Mouse (Mus musculus) forebrain, embryonic 10.5 days (tissue): ENCODE measurements around the gene Zbtb41. TPM values are rescaled to one million over a fixed set of nuclear protein-coding genes. Genes with fewer than 3 reads are reported as not detected.
A peak's percentile ranks its signal among the peaks of the same experiment; 100 is the strongest.
"Not testable (repeated sequence)": the region's sequence is repeated elsewhere in the genome, so short reads cannot be mapped to it uniquely, and the experiment has no call there.

Experiments used
- DNase-seq: peaks from one replicate; pipeline ENCODE4 v3.0.0-alpha.2; 2017; ENCODE audit warnings: low spot score; ENCODE audit errors: extremely low spot score
- H3K27ac ChIP-seq: fragments of 300-500 bp; sonication (generic); 2 replicates; pipeline ENCODE4 v1.5.1; 2016; ENCODE audit warnings: mild to moderate bottlenecking
- H3K27me3 ChIP-seq: fragments of 300-500 bp; sonication (generic); 2 replicates; pipeline ENCODE4 v1.6.1; 2016; ENCODE audit warnings: mild to moderate bottlenecking; ENCODE audit not compliant: poor library complexity, severe bottlenecking
- H3K36me3 ChIP-seq: fragments of 300-500 bp; sonication (generic); replicated peaks from 2 replicates; pipeline ENCODE4 v1.6.1; 2016; ENCODE audit warnings: mild to moderate bottlenecking, moderate library complexity
- H3K4me1 ChIP-seq: fragments of 300-500 bp; sonication (generic); 2 replicates; pipeline ENCODE4 v1.6.1; 2016
- H3K4me3 ChIP-seq: fragments of 300-500 bp; sonication (generic); 2 replicates; pipeline ENCODE4 v1.5.1; 2016; ENCODE audit warnings: mild to moderate bottlenecking, moderate library complexity
- H3K9me3 ChIP-seq: fragments of 300-500 bp; sonication (generic); 2 replicates; pipeline ENCODE4 v1.6.1; 2016; ENCODE audit warnings: mild to moderate bottlenecking, moderate library complexity
- WGBS: fragments of 180-500 bp; shearing (Covaris S2); methylation state at CpG from one replicate; pipeline ENCODE4 v1.1.7; 2016; 5-methylcytosine and 5-hydroxymethylcytosine counted together
- polyA plus RNA-seq: library from polyadenylated mRNA; unstranded; fragments of >200 nt; fragmentation: Nextera tagmentation; extraction: Ambion mirVana; gene quantifications from 2 replicates; pipeline ENCODE4 v1.2.1, GENCODE M21; 2016

Zbtb41 gene
- 10.6 and 12.0 TPM in 2 replicates for polyA plus RNA-seq

DNA sequence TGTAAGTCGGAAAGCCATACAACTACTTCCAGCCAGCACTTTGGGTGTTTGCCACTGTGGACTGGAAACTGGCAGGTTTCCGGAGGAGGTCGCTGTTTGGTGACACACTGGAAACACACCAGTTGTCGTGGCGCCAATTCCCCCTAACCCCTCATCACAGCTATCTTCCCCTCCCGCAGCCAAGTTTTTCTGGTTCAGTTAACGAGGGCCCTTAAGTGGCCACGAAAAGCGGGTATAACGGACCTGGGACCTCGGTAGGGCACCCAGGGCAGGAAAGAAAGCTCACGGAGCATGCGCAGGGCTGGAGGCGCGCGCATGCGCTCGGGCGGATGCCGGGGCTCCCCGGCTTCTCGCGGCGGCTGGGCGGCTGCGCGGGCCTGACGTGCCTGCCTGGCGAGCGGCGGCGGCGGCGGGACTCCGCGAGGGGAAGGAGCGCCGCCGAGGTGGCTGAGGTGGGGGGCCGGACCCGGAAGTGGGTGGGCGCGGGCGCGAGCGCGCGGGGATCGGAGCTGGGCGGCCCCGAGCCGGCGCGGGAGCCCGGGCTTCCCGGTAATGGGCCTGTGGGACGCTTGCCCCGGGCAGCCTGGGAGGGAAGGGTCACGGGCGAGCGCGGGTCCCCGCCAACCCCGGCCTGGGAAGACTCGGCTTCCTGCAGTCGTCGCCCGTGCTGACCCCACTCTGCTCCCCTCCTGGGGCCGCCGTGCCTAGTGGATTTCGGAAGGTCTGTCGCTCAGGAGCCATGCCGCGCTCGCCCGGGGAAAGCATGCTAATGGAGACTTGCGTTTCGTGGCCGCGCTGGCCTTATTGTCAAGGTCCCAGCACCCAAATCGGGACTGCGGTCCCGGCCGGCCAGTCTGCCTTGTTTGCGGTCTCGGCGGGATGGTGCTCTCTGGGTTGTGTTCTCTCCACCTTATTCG is at the start of gene Zbtb41:
Zbtb41 (plus strand) TSS at position 414 of the 917 bp plus-strand sequence.
- Histone ChIP-seq H3K27ac (peak within 1 kb of the TSS; percentile 98), H3K9me3 (no peaks in the 10 kb centered on the region), H3K4me1 (peaks cover 46% of the 10 kb centered on the region), H3K36me3 (peaks cover 23% of the 10 kb centered on the region), H3K4me3 (peak within 1 kb of the TSS; percentile 92), H3K27me3 (no peaks in the 10 kb centered on the region)
- WGBS, result under 1% methylated on average over 86 of the region's 88 CpGs
- DNase-seq, result peak; percentile 87

DNA sequence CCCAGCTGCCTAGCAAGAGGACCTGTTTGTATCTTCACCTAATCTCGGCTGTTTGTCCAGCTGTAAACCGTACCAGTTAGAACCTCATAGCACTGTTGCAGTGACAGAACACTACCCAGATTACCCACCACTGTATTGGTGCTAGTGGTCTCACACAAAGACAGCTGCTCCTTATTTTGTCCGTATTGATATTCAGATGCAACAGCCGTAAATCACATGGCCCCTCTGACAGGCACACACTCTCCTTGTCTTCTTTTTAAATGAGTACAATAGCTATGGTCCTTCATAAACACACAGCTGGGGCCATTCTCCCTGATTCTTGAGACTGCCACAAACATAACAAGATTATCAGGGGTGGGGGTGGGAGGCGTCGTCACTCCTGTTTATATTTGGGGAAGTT is 46.2 kb upstream of the Zbtb41 start:
- no peaks in the 10 kb centered on the region for H3K36me3 ChIP-seq
- peak overlapping the region; percentile 78; the same call in 1 of the 2 replicates for H3K27ac ChIP-seq
- H3K4me1 ChIP-seq, result peaks cover 27% of the 10 kb centered on the region
- no peak for DNase-seq
- peak overlapping the region; percentile 42; the same call in 1 of the 2 replicates for H3K4me3 ChIP-seq
- whole genome bisulfite sequencing, result 40% methylated on average over 6 of the region's 6 CpGs
- H3K9me3 ChIP-seq, result no peaks in the 10 kb centered on the region
- no peaks in the 10 kb centered on the region for H3K27me3 ChIP-seq

DNA sequence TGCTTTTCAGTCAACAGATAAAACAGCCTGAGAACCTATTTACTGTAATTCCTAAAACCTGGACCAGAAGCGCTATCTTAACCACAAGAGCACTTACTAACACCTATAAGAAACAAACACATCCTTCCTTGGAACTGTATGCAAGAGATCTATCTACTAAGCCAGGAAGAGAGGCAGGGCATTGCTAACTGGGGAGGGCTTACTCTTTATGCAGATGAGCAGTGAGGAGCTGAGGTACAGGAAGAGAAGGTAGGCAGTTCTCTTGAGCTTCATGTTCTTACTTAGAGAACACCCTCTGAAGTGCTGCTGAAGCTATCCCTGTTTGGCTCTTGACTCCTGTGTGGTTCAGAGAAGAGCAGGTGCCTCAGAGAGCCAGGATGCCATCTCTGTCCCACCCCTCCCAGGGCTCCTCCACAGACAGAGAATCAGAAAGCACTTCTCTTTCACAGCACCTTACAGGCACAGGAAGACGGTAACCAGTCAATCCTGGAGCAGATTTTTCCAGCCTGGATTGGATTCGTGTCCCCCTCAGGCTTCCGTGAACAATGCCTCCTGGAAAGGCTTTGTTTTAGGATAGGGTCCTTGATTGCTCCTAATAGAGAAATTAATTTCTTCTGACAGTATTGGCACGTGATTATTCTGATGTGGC is 45.3 kb upstream of the Zbtb41 start, which contains the start of gene Crb1:
Crb1 (minus strand) TSS at position 463 of the 649 bp plus-strand sequence.
- H3K9me3 ChIP-seq, result no peaks in the 10 kb centered on the region
- H3K36me3 ChIP-seq, result no peaks in the 10 kb centered on the region
- peak within 1 kb of the TSS; percentile 78 for H3K27ac ChIP-seq
- 9% methylated on average over 5 of the region's 5 CpGs for WGBS
- peak; percentile 31 for DNase-seq
- H3K4me1 ChIP-seq, result peaks cover 27% of the 10 kb centered on the region
- no peaks in the 10 kb centered on the region for H3K27me3 ChIP-seq
- peak within 1 kb of the TSS; percentile 42 for H3K4me3 ChIP-seq

DNA sequence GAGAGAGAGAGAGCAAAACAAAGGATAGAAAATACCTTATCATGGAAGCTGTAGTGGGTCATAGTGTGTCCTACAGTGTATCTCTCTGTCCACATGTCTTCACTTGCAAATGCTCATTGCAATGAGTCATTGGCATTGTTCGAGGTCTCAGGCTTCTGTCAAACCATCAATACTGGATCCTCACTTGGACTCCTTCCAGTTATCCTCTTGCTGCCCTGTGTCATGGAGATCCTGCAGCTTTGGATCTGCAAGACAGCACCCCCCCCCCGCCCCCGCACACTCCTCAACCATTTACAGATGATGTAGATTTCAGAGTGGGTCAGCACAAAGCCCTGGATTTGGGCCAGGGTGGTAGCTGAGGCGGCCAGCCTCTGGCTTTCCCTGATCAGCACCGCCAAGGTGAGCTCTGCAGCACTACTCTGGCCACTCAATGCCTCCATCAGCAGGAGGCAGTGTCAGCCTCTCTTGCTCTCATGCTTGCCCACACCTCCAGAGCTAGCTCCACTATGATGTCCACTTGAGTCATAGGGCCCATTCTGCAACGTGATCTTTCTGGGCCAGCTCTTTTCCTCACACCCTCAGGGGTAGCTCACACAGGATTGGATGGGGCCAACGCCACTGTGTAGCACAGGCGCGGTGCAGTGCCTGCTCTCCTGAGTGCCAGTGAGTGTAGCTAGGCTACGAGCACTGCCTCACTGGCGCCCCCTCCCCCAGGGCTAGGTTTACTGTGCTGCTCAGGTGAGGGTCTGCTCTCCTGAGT is 43.0 kb upstream of the Zbtb41 start:
- DNase-seq, result no peak
- 0 out of 2 replicates have a peak overlapping the region, but pooled peaks have one; percentile 11 for H3K27ac ChIP-seq
- no peaks in the 10 kb centered on the region for H3K9me3 ChIP-seq
- H3K27me3 ChIP-seq, result no peaks in the 10 kb centered on the region
- no peaks in the 10 kb centered on the region for H3K36me3 ChIP-seq
- peaks cover 27% of the 10 kb centered on the region for H3K4me1 ChIP-seq
- no peak overlapping the region for H3K4me3 ChIP-seq
- WGBS, result 22% methylated on average over 11 of the region's 11 CpGs

DNA sequence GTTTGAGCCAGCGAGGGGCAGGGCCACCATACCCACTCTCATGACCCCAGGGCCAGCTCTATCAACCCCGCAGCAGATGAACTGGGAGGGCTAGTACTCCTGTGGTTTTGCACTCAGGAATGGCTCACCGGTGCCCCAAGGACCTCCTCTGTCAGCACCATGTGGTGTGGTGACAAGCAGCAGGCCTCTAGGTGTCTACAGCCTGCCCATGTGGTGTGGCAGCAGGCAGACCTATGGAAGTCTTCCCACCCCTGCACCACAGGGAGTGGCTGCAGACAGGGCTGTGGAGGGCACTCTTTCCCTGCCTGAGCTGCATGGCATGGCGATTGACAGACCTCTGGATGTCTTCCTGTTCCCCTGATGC is 42.5 kb upstream of the Zbtb41 start:
- H3K27me3 ChIP-seq, result no peaks in the 10 kb centered on the region
- DNase-seq, result no peak
- no peak overlapping the region for H3K4me3 ChIP-seq
- no peaks in the 10 kb centered on the region for H3K36me3 ChIP-seq
- H3K27ac ChIP-seq, result 0 out of 2 replicates have a peak overlapping the region, but pooled peaks have one; percentile 11
- WGBS, result 23% methylated on average over 4 of the region's 4 CpGs
- peaks cover 27% of the 10 kb centered on the region for H3K4me1 ChIP-seq
- H3K9me3 ChIP-seq, result no peaks in the 10 kb centered on the region

DNA sequence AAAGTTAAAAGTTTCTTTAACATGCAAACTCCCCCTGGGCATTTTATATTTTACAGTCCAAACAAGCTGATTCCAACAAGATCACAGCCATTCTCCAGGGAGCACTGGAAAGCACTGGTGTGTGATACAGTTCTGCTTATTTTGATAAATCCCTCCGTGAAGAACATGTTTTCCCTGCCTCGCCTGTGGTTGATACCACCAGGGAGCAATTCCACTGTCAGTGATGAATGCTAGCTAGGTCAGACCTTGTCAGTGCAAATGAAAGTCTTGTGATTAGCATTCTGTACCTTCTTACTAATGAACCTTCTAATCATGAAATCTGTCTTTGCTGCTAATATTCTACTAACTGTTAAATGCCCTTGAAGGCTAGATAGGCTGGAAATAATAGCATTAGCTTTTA is 30.3 kb upstream of the Zbtb41 start:
- Histone ChIP-seq H3K4me1 (no peaks in the 10 kb centered on the region), H3K27ac (no peak overlapping the region), H3K27me3 (no peaks in the 10 kb centered on the region), H3K4me3 (no peak overlapping the region), H3K9me3 (no peaks in the 10 kb centered on the region; the same call in 1 of the 2 replicates), H3K36me3 (no peaks in the 10 kb centered on the region)
- no peak for DNase-seq
- 66% methylated on average over 2 of the region's 2 CpGs for WGBS

DNA sequence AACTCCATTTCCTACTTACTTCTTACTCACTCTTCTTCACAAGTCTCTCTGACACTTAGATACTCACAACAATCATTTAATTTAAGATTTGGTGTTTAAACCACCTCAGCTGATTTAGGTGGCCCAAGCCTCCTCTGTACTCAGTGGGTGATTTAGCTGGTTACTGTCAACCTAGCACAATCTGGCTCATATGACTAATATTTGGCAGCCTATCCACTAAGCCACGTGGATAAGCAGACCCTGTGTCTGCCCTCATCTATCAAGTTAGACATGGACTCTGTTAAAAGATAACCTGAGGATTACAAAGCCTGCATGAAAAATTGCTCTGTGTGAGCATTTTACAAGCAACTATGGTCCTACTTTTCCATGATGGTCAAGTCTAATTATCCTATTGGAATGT is 25.5 kb upstream of the Zbtb41 start:
- Histone ChIP-seq H3K9me3 (no peaks in the 10 kb centered on the region), H3K4me1 (no peaks in the 10 kb centered on the region), H3K27me3 (no peaks in the 10 kb centered on the region), H3K36me3 (no peaks in the 10 kb centered on the region), H3K27ac (no peak overlapping the region), H3K4me3 (no peak overlapping the region)
- 71% methylated on average over 1 of the region's 1 CpGs for WGBS
- no peak for DNase-seq

DNA sequence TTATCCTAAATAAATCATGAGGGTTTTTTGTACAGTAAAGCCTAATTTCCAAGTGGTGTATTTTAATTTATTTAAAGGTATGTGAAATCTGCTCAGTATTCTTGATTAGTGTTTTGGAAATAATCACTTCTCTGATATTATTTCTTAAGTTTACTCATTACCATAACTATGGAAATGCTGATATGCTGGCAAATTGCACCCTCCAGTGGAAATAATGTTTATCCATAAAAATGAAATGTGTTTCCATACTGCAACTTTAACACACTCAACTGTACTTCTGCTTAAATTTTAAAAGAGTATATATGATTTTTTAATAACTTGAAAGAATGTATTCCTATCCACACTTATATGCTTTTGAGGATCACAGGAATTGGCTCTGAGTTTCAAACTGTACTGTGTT is 16.3 kb upstream of the Zbtb41 start:
- H3K27me3 ChIP-seq, result no peaks in the 10 kb centered on the region
- H3K9me3 ChIP-seq, result 0 out of 2 replicates have a peak, but pooled peaks cover 3% of the 10 kb centered on the region
- no peak overlapping the region for H3K27ac ChIP-seq
- H3K4me3 ChIP-seq, result no peak overlapping the region
- no peaks in the 10 kb centered on the region for H3K36me3 ChIP-seq
- no peaks in the 10 kb centered on the region for H3K4me1 ChIP-seq
- no peak for DNase-seq

DNA sequence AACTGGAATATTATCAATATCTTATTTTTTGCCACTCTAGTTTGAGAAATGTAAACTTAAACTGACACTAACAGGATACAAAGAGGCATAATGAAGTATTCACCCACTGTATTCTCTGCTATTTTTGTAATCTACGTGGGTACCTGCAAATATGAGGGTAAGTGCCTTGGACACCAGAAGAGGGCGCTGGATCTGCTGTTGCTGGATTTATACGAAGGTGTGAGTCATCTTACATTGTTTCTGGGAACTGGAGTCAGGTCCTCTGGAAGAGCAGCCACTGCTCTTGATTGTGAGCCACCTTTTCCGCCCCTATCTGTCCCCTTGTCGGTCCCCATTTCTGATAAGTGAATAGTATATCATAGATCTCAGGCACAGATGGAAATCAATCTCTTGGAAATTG is 14.4 kb upstream of the Zbtb41 start:
- Histone ChIP-seq H3K4me3 (no peak overlapping the region), H3K36me3 (no peaks in the 10 kb centered on the region), H3K4me1 (no peaks in the 10 kb centered on the region), H3K27ac (no peak overlapping the region), H3K27me3 (no peaks in the 10 kb centered on the region), H3K9me3 (0 out of 2 replicates have a peak, but pooled peaks cover 3% of the 10 kb centered on the region)
- no peak for DNase-seq
- WGBS, result 62% methylated on average over 5 of the region's 5 CpGs

DNA sequence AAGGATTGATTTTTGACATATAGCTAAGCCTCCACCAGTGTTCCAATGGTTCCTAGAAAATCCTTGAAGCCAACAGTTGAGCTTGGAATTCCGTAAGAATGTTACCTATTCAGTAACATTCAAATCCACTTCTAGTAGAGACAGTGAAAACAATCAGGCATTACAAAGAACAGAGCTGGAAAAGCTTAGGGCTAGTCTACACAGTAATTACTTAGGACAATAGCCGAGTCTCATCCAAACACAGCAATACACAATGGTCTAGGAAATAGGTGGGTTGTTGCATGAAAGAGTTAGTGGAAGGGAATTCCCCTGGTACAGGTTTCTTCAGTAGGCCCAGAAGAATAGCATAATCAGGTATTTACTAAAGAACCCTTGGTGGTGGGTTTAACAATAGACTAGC is 9.7 kb upstream of the Zbtb41 start:
- not testable (repeated sequence) for H3K9me3 ChIP-seq, DNase-seq, H3K4me3 ChIP-seq, H3K27me3 ChIP-seq, H3K36me3 ChIP-seq, H3K4me1 ChIP-seq, H3K27ac ChIP-seq
- 85% methylated on average over 2 of the region's 2 CpGs for WGBS

DNA sequence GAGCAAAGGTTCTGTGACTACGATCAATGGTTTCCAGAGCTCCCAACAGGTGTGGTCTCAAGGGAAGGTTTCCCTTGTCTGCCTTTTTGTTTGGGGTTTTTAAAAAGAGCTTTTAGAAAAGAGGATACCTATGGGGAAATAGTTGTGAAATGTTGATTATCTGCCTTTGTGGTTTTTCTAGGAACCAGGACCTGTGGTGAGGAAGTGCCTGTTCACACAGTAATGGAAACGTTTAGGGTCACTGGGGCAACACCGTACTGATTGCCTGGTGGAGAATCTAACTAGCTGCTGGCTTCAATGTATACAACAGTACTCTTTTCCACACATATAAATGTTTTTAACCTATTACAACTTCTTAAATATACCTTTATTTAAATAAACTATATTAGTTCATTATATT is 8.6 kb upstream of the Zbtb41 start:
- 90% methylated on average over 3 of the region's 3 CpGs for WGBS

DNA sequence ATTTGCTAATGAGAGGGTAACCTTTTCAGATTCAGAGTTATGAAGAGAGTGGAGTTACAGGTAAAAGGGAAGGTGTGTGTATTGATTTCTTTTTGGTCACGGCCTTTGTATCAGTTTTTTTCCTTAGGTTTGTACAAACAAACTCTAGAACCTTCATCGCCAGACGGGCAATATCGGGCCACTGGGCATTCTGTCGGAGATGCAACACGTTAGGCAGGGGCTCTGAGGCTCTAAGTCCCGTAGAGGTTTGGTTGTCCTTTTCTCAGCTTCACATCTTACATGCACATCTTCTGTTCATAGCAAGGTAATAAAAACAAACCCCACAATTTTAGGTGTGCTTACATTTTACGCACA is 590 bp upstream of the Zbtb41 start:
- peak overlapping the region; percentile 98 for H3K27ac ChIP-seq
- 6% methylated on average over 8 of the region's 8 CpGs for WGBS

More for the DNA sequence above, 8.6 kb upstream of the Zbtb41 start:
- Histone ChIP-seq H3K4me1 (no peaks in the 10 kb centered on the region), H3K9me3 (0 out of 2 replicates have a peak, but pooled peaks cover 3% of the 10 kb centered on the region), H3K4me3 (no peak overlapping the region), H3K27me3 (no peaks in the 10 kb centered on the region), H3K27ac (no peak overlapping the region), H3K36me3 (no peaks in the 10 kb centered on the region)
- DNase-seq, result no peak

More for the DNA sequence above, 590 bp upstream of the Zbtb41 start:
- peaks cover 44% of the 10 kb centered on the region for H3K4me1 ChIP-seq
- no peaks in the 10 kb centered on the region for H3K27me3 ChIP-seq
- no peaks in the 10 kb centered on the region for H3K9me3 ChIP-seq
- no peak for DNase-seq
- peak overlapping the region; percentile 92 for H3K4me3 ChIP-seq
- peaks cover 21% of the 10 kb centered on the region for H3K36me3 ChIP-seq
